Mouse (Mus musculus): ENCODE data around the gene Olfr649.

DNA sequence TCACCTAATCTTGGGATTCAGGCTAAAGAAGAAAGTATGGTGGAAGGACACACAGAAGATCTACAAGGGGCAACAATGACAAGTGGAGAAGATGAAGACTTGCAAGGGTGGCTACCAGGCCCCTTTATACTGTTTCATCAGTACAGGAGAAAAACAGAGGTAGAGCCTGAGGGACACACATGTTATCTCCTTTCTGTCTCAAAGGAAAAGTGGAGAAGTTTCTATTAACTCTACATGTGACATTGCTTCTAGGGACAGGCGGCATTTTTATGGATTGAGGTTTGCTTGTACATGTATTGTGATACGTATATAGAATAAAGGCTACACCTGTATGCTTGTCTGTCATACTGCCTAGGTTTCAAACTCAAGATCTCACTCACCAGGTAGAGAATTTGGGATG is 12.5 kb downstream of the Olfr649 start, which contains the start of gene Olfr648:
- TF ChIP-seq CTCF (IDR thresholded peaks at IDR 0.05): no peak
- TF ChIP-seq EP300 (IDR thresholded peaks at IDR 0.05): no peak
